Mouse (Mus musculus): ENCODE data around the gene Nectin3. TPM values are rescaled to one million over a fixed set of nuclear protein-coding genes. Genes with fewer than 3 reads are reported as not detected.
A peak's percentile ranks its signal among the peaks of the same experiment; 100 is the strongest.

Nectin3 gene
- 24.4 and 29.3 TPM in 2 replicates for polyA plus RNA-seq (2012; rRNA removed)

DNA sequence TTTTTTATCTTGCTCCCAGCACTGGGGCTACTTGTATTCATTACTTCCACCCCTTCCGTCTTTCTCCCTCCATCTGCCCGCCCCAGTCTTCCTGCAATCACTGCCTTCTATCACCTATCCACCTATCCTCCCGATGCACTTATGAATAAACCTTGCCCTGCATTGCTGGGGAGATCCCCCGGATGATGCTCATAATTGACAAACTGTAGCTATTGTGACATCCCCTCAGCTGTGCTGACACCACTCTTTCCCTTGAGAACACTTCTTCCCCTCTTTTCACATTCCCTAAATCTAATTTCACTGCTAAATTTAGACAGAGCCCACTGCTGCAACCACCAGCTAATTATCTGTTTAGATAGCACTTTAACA is at the start of gene Nectin3:
Gene Nectin3 (minus strand): TSS at position 105 of the 369 bp plus-strand sequence.
- Histone ChIP-seq H3K36me3 (ENCODE audit: control insufficient read depth, insufficient read depth, low read length) (no peaks in the 10 kb centered on the region), H3K4me3 (ENCODE audit: insufficient read depth, low read depth, low read length) (peak within 1 kb of the TSS; percentile 96), H3K4me1 (ENCODE audit: control insufficient read depth, insufficient read depth, low read length) (peaks cover 3% of the 10 kb centered on the region; the same call in 1 of the 2 replicates), H3K27ac (ENCODE audit: insufficient read depth, low read depth, low read length) (peak within 1 kb of the TSS; percentile 92), H3K27me3 (replicated peaks; ENCODE audit: control insufficient read depth, insufficient read depth, low read length) (no peaks in the 10 kb centered on the region)
- no peak for TF ChIP-seq CTCF (conservative IDR thresholded peaks at IDR 0.05; ENCODE audit: insufficient read depth, insufficient read length, low read depth, low read length)
- no peak for TF ChIP-seq POLR2A (IDR thresholded peaks at IDR 0.05; ENCODE audit: low read depth, low read length)
- 18% methylated on average over 4 of the region's 4 CpGs for WGBS
- peak; percentile 26 for DNase-seq

DNA sequence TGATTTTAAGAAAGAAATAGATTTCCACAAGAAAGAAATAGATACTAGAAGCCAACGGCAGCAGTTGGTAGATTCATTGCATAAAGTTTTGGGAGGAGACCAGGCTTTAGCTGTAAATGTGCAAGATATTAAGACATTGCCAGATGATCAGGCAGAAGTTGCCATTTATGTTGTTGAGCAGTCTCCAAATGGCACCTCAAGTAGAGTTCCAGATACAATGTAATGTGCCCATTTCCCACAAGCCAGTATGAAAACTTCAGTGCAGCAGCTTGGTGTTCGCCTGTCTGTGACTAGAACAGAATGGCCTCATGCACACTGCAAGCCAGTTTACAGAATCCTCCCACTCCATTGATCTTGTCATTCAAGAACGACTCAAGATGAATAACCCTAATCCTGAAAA is 39.8 kb upstream of the Nectin3 start:
- no peaks in the 10 kb centered on the region for H3K4me1 ChIP-seq (ENCODE audit: control insufficient read depth, insufficient read depth, low read length)
- H3K27me3 ChIP-seq (replicated peaks; ENCODE audit: control insufficient read depth, insufficient read depth, low read length), result no peaks in the 10 kb centered on the region
- H3K27ac ChIP-seq (ENCODE audit: insufficient read depth, low read depth, low read length), result no peak overlapping the region
- no peak for DNase-seq
- WGBS, result 90% methylated on average over 3 of the region's 3 CpGs
- no peak overlapping the region for H3K4me3 ChIP-seq (ENCODE audit: insufficient read depth, low read depth, low read length)
- no peak for TF ChIP-seq CTCF (conservative IDR thresholded peaks at IDR 0.05; ENCODE audit: insufficient read depth, insufficient read length, low read depth, low read length)
- TF ChIP-seq POLR2A (IDR thresholded peaks at IDR 0.05; ENCODE audit: low read depth, low read length), result no peak
- H3K36me3 ChIP-seq (ENCODE audit: control insufficient read depth, insufficient read depth, low read length), result no peaks in the 10 kb centered on the region

DNA sequence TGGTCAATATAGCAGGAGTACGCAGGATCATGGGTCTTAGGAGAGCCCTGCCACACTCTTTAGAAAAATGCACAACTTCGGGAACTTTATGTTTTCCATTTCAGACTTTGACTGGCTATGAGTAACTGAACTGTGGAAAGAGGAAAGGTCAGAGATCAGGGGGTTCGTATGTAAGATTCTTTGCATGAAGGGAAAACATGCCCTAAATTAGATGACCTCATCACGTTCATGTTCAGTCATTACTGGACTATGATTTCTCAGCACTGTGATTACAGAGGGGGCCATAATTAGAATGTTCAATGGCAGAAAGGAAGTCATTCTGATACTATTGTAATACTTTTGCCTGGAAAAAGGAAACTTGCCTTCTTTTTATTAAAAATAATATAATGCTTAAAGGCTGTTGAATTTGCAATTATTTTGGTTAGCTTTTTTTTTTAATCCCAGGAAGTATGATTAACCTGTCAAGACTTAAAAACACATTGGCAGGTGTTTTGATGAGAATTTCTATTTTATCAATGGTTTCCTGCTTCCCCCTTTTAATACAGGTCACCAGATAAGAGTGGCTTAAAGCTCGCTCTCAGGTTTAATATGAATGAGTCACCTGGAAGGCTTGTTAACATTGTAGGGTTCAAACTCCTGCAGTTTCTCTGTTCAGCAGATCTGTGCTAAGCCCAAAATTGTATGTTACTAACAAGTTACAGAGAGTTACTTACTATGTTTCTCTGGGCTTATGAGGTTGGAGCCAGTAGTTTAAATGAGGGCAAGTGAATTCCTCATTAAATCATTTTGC is 34.3 kb upstream of the Nectin3 start:
- 72% methylated on average over 5 of the region's 5 CpGs for WGBS
- TF ChIP-seq CTCF (conservative IDR thresholded peaks at IDR 0.05; ENCODE audit: insufficient read depth, insufficient read length, low read depth, low read length) (no peak), POLR2A (IDR thresholded peaks at IDR 0.05; ENCODE audit: low read depth, low read length) (no peak)

GRCm38 (mm10) chr16:46531023-46531422 is 32.7 kb upstream of the Nectin3 start:
- no peaks in the 10 kb centered on the region for H3K27me3 ChIP-seq (replicated peaks; ENCODE audit: control insufficient read depth, insufficient read depth, low read length)
- no peak overlapping the region for H3K27ac ChIP-seq (ENCODE audit: insufficient read depth, low read depth, low read length)
- 73% methylated on average over 3 of the region's 3 CpGs for WGBS
- DNase-seq, result no peak
- no peak overlapping the region for H3K4me3 ChIP-seq (ENCODE audit: insufficient read depth, low read depth, low read length)
- TF ChIP-seq POLR2A (IDR thresholded peaks at IDR 0.05; ENCODE audit: low read depth, low read length) (no peak), CTCF (conservative IDR thresholded peaks at IDR 0.05; ENCODE audit: insufficient read depth, insufficient read length, low read depth, low read length) (no peak)
- no peaks in the 10 kb centered on the region for H3K4me1 ChIP-seq (ENCODE audit: control insufficient read depth, insufficient read depth, low read length)
- no peaks in the 10 kb centered on the region for H3K36me3 ChIP-seq (ENCODE audit: control insufficient read depth, insufficient read depth, low read length)

More for the DNA sequence above, 34.3 kb upstream of the Nectin3 start:
- no peaks in the 10 kb centered on the region for H3K36me3 ChIP-seq (ENCODE audit: control insufficient read depth, insufficient read depth, low read length)
- no peak overlapping the region for H3K27ac ChIP-seq (ENCODE audit: insufficient read depth, low read depth, low read length)
- no peaks in the 10 kb centered on the region for H3K4me1 ChIP-seq (ENCODE audit: control insufficient read depth, insufficient read depth, low read length)
- no peaks in the 10 kb centered on the region for H3K27me3 ChIP-seq (replicated peaks; ENCODE audit: control insufficient read depth, insufficient read depth, low read length)
- DNase-seq, result no peak
- no peak overlapping the region for H3K4me3 ChIP-seq (ENCODE audit: insufficient read depth, low read depth, low read length)

DNA sequence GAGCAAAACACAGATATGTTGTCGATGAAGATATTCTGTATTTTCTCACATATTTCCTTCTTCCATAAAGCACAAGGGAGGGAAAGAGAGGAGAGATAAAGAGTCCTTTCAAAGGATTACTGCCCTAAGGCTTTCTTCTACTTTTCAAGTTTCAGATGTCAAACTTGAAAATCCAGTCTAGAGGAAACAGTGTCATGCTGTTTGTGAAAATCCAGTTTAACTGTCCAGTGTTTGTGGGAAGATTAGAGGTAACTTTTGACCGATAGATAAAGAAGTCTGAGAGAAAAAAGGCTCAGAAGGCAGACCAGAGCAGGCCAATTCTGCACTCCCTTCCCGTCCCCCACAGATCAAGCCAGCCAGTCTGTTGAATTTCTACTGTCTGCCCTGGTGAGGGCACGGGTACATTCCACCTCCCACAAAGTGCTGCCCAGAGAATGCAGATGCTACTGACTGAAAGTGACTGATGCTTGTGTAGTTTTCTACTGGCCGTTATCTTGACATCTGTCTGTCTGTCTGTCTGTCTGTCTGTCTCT is 22.6 kb upstream of the Nectin3 start:
- TF ChIP-seq CTCF (conservative IDR thresholded peaks at IDR 0.05; ENCODE audit: insufficient read depth, insufficient read length, low read depth, low read length) (no peak), POLR2A (IDR thresholded peaks at IDR 0.05; ENCODE audit: low read depth, low read length) (no peak)
- WGBS, result 66% methylated on average over 5 of the region's 5 CpGs
- no peak overlapping the region for H3K27ac ChIP-seq (ENCODE audit: insufficient read depth, low read depth, low read length)
- H3K36me3 ChIP-seq (ENCODE audit: control insufficient read depth, insufficient read depth, low read length), result no peaks in the 10 kb centered on the region
- peak; percentile 29 for DNase-seq
- no peaks in the 10 kb centered on the region for H3K27me3 ChIP-seq (replicated peaks; ENCODE audit: control insufficient read depth, insufficient read depth, low read length)
- H3K4me1 ChIP-seq (ENCODE audit: control insufficient read depth, insufficient read depth, low read length), result peaks cover 2% of the 10 kb centered on the region; the same call in 1 of the 2 replicates
- H3K4me3 ChIP-seq (ENCODE audit: insufficient read depth, low read depth, low read length), result no peak overlapping the region

DNA sequence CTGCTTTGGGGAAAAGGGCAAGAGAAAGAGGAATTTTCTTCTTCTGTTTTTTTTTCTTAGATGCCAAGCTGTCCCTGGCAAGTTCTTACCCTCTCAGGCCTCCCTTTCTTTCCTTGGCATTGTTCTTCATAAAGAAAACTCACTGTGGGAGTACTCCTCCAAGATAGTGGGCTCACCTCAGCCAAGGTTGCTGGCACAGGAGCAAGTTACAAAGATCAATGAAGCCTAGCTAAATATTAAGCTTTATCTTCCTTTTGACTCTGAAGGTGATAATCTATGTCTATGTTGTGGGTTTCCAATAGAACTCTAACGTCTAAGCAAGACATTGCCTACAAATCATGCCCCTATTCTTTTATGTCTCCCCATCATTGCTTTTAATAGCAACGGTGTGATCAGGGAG is 21.3 kb upstream of the Nectin3 start:
- Histone ChIP-seq H3K27me3 (replicated peaks; ENCODE audit: control insufficient read depth, insufficient read depth, low read length) (no peaks in the 10 kb centered on the region), H3K4me3 (ENCODE audit: insufficient read depth, low read depth, low read length) (no peak overlapping the region), H3K4me1 (ENCODE audit: control insufficient read depth, insufficient read depth, low read length) (peaks cover 2% of the 10 kb centered on the region; the same call in 1 of the 2 replicates), H3K27ac (ENCODE audit: insufficient read depth, low read depth, low read length) (no peak overlapping the region), H3K36me3 (ENCODE audit: control insufficient read depth, insufficient read depth, low read length) (no peaks in the 10 kb centered on the region)
- no peak for TF ChIP-seq CTCF (conservative IDR thresholded peaks at IDR 0.05; ENCODE audit: insufficient read depth, insufficient read length, low read depth, low read length)
- no peak for TF ChIP-seq POLR2A (IDR thresholded peaks at IDR 0.05; ENCODE audit: low read depth, low read length)
- peak; percentile 73 for DNase-seq
- 68% methylated on average over 2 of the region's 2 CpGs for WGBS

DNA sequence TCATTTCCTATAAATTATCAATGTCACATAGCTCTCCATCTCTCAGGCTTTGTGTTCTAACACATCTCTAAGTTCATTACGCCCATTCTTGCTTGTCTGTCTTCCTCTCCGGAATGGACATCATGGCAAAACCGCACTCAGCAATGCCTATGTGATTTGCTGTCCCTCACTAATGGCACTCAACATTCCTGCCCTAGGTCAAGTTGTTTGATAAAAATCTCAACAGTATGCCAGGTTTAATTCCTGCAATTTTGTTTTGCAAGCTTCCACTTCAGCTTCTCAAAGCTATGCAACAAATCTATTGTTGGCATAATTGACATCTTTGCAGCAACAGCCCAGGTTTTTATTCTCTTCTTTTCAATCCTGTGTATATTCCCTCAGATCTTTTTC is 9.6 kb upstream of the Nectin3 start:
- Histone ChIP-seq H3K4me1 (ENCODE audit: control insufficient read depth, insufficient read depth, low read length) (peaks cover 3% of the 10 kb centered on the region; the same call in 1 of the 2 replicates), H3K36me3 (ENCODE audit: control insufficient read depth, insufficient read depth, low read length) (no peaks in the 10 kb centered on the region), H3K4me3 (ENCODE audit: insufficient read depth, low read depth, low read length) (no peak overlapping the region), H3K27me3 (replicated peaks; ENCODE audit: control insufficient read depth, insufficient read depth, low read length) (no peaks in the 10 kb centered on the region), H3K27ac (ENCODE audit: insufficient read depth, low read depth, low read length) (no peak overlapping the region; the same call in 1 of the 2 replicates)
- 67% methylated on average over 3 of the region's 3 CpGs for WGBS
- no peak for TF ChIP-seq CTCF (conservative IDR thresholded peaks at IDR 0.05; ENCODE audit: insufficient read depth, insufficient read length, low read depth, low read length)
- TF ChIP-seq POLR2A (IDR thresholded peaks at IDR 0.05; ENCODE audit: low read depth, low read length), result no peak
- no peak for DNase-seq
